Mouse (Mus musculus): ENCODE results near the gene Ell3. TPM values are rescaled to one million over a fixed set of nuclear protein-coding genes. Genes with fewer than 3 reads are reported as not detected.
A peak's percentile ranks its signal among the peaks of the same experiment; 100 is the strongest.
"Not testable (repeated sequence)": the region's sequence is repeated elsewhere in the genome, so short reads cannot be mapped to it uniquely, and the experiment has no call there.

The Ell3 gene
- total RNA-seq (2014; fragmentation: Nextera tagmentation) (not detected in 2 replicates), total RNA-seq (2017) (not detected in 2 replicates)

GRCm38 (mm10) chr2:121444178-121444577, at the start of gene Ell3:
Gene Ell3 (minus strand): TSS chr2:121444278.
- ATAC-seq (replicated peaks; ENCODE audit: poor library complexity, severe bottlenecking) = no peak

- peak; percentile 62 for ATAC-seq (replicated peaks; ENCODE audit: poor library complexity, severe bottlenecking)
These were observed 40.3 kb upstream of the Ell3 start for GRCm38 (mm10) chr2:121484403-121484802.

- ATAC-seq (replicated peaks; ENCODE audit: poor library complexity, severe bottlenecking) = no peak
These were observed 39.5 kb upstream of the Ell3 start for GRCm38 (mm10) chr2:121483576-121483975.

GRCm38 (mm10) chr2:121480916-121481315, 36.8 kb upstream of the Ell3 start:
- ATAC-seq (replicated peaks; ENCODE audit: poor library complexity, severe bottlenecking) = peak; percentile 39; the same call in 1 of the 2 replicates

- ATAC-seq (replicated peaks; ENCODE audit: poor library complexity, severe bottlenecking) = peak; percentile 84
These were observed 36.4 kb upstream of the Ell3 start for GRCm38 (mm10) chr2:121480498-121480897.

GRCm38 (mm10) chr2:121477491-121478266, 33.6 kb upstream of the Ell3 start:
- no peak for ATAC-seq (replicated peaks; ENCODE audit: poor library complexity, severe bottlenecking)

GRCm38 (mm10) chr2:121475306-121475705, 31.2 kb upstream of the Ell3 start:
- not testable (repeated sequence) for ATAC-seq (replicated peaks; ENCODE audit: poor library complexity, severe bottlenecking)

- peak; percentile 8; the same call in 1 of the 2 replicates for ATAC-seq (replicated peaks; ENCODE audit: poor library complexity, severe bottlenecking)
These were observed 30.1 kb upstream of the Ell3 start for GRCm38 (mm10) chr2:121474180-121474535.

- peak; percentile 99 for ATAC-seq (replicated peaks; ENCODE audit: poor library complexity, severe bottlenecking)
These were observed 29.5 kb upstream of the Ell3 start, which contains the start of gene Mfap1b for GRCm38 (mm10) chr2:121473301-121474179. Gene Mfap1b (minus strand): TSS chr2:121474067.

GRCm38 (mm10) chr2:121472783-121473182, 28.7 kb upstream of the Ell3 start:
- ATAC-seq (replicated peaks; ENCODE audit: poor library complexity, severe bottlenecking) = peak; percentile 45; the same call in 1 of the 2 replicates

GRCm38 (mm10) chr2:121468982-121469381, 24.9 kb upstream of the Ell3 start:
- ATAC-seq (replicated peaks; ENCODE audit: poor library complexity, severe bottlenecking) = peak; percentile 38; the same call in 1 of the 2 replicates

GRCm38 (mm10) chr2:121460071-121460470, 16.0 kb upstream of the Ell3 start:
- ATAC-seq (replicated peaks; ENCODE audit: poor library complexity, severe bottlenecking) = no peak

- peak; percentile 91 for ATAC-seq (replicated peaks; ENCODE audit: poor library complexity, severe bottlenecking)
These were observed 12.9 kb upstream of the Ell3 start, which contains the start of gene Serinc4 for GRCm38 (mm10) chr2:121456692-121457642. Gene Serinc4 (minus strand): TSS chr2:121456781.

- no peak for ATAC-seq (replicated peaks; ENCODE audit: poor library complexity, severe bottlenecking)
These were observed 11.5 kb upstream of the Ell3 start for GRCm38 (mm10) chr2:121455534-121455933.

GRCm38 (mm10) chr2:121453917-121454316, 9.8 kb upstream of the Ell3 start:
- ATAC-seq (replicated peaks; ENCODE audit: poor library complexity, severe bottlenecking) = no peak

- no peak for ATAC-seq (replicated peaks; ENCODE audit: poor library complexity, severe bottlenecking)
These were observed 8.9 kb upstream of the Ell3 start, which contains the start of gene Hypk for GRCm38 (mm10) chr2:121452990-121453389. Gene Hypk (plus strand): TSS chr2:121453290.

- ATAC-seq (replicated peaks; ENCODE audit: poor library complexity, severe bottlenecking) = no peak
These were observed 8.3 kb upstream of the Ell3 start for GRCm38 (mm10) chr2:121452361-121452760.

GRCm38 (mm10) chr2:121450093-121450492, 6.0 kb upstream of the Ell3 start:
- peak; percentile 28 for ATAC-seq (replicated peaks; ENCODE audit: poor library complexity, severe bottlenecking)

GRCm38 (mm10) chr2:121449545-121450011, 5.5 kb upstream of the Ell3 start:
- ATAC-seq (replicated peaks; ENCODE audit: poor library complexity, severe bottlenecking) = no peak

All from granulocyte monocyte progenitor cell, adult 5-6 weeks (primary cell).